Mouse (Mus musculus) kidney, adult 9 months (tissue): ENCODE data around the gene Hsdl2.
"Not testable (repeated sequence)": the region's sequence is repeated elsewhere in the genome, so short reads cannot be mapped to it uniquely, and the experiment has no call there.

Experiments used
- DNase-seq: peaks from one replicate; pipeline ENCODE4 v3.0.0; 2022

Gene Hsdl2

DNA sequence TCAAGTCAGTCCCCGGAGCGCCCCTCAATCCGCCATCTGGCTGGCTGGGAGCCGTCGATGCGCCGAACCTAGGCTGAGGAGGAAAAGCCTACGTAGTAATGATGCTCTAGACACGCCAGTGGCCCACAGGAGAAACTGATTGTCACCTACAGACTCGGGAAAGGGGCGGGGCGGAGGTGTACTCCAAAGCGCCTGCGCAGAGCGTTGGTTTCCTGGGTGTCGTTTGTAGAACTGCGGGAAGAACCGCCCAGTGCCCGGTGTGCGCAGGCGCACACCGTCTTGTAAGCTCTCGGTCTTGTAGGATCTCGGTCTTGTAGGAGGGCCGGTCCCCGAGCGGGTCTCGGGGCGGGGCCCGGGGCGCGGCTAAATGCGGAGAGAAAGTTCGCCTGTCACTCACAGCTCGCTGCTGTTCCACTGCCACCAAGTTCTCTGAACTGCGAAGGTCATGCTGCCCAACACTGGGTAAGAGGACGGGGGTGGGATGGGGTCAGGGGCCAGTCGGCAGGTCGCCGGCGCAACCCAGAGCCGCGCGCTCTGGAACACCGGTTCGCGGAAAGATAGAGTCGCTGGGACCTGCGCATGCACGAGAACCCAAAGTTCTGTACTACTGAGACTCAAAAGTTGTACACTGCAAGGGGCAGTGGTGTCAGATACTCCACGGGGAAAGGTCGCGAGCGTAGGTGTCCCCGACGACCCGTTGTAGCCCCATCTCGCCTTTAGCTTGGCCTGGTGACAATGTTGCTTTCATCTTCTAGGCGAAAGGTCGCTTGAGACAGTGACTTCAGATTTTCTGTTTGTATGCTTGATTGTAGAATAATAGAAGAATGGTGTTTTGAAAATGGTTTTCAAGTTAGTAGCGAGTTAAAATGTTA, at the start of gene Hsdl2:
Gene Hsdl2, plus strand, starts transcription at position 250 of the 872 bp plus-strand sequence.
- peak; percentile 99 for DNase-seq

DNA sequence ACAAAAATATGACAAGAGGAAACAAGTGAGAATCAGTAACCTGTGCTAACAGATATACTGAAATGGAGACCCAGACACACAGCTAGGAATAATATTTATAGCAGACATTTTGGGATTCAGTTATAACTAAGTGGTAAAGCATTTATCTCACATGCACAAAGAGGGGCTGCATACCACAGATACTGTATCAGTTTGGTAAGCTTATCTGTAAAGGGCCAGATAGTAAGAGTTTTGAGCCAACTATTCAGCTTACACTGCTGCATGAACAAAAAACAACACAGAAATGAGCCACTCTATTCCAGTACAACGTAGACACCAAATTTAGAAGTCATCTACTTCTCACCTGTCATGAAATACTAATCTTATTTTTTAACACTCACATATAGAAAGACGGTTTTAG, 48.1 kb upstream of the Hsdl2 start:
- no peak for DNase-seq

GRCm38 (mm10) chr4:59535624-59536023, 45.7 kb upstream of the Hsdl2 start:
- DNase-seq = no peak

GRCm38 (mm10) chr4:59536281-59536680, 45.1 kb upstream of the Hsdl2 start:
- DNase-seq = no peak

GRCm38 (mm10) chr4:59543006-59543405, 38.4 kb upstream of the Hsdl2 start:
- DNase-seq = no peak

DNA sequence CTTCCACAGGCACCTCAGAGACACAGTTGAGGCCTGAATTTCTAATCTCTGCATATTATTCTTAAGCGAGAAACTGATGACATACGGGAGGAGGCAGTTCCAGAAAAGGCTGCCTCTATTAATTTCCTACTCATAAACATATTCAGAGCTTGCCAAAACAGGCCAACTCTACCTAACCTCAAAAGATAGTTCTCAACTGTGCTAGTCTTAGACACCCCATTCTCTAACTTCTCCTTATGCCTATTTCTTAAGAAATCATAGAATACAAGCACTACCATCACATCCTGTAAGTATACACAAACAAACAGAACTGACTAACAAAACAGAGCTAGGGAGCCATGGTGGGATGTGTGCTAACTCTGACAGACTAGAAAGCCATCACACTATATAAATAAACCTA, 36.7 kb upstream of the Hsdl2 start:
- DNase-seq = no peak

- peak; percentile 47 for DNase-seq
These were observed 34.9 kb upstream of the Hsdl2 start for GRCm38 (mm10) chr4:59546285-59547071.

- DNase-seq = peak; percentile 32
These were observed 34.0 kb upstream of the Hsdl2 start for GRCm38 (mm10) chr4:59547136-59547889.

DNA sequence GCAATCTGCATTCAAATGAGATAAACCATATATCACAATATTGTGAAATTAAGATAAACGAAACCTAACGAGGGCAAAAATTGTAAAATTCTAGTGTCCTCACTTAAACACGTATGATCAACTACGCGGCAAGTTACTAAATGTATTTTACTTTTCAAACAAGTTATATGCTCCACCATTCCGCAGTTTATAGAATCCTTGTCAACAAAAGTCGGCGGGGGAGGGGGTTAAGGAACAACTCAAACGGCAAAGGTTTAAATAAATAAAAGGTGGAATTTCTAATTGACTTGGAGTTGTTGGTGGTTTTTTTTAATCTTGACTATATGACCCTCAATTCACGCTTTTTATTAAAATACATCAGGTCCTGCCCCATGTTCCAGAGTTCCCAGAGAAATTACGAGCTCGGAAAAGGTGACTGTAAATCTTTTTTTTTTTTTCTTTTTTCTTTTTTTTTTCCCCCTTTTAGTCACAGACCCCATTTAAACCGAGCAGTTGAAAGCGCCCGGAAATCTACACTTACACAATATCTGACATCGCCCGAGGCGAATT, 33.3 kb upstream of the Hsdl2 start:
- DNase-seq = peak; percentile 27

GRCm38 (mm10) chr4:59548560-59549174, 32.7 kb upstream of the Hsdl2 start:
- DNase-seq = peak; percentile 70

- DNase-seq = peak; percentile 92
These were observed 32.0 kb upstream of the Hsdl2 start, which contains the start of gene Ptbp3 for GRCm38 (mm10) chr4:59549175-59549976. Ptbp3 (minus strand) TSS chr4:59549364.

GRCm38 (mm10) chr4:59549977-59550560, 31.3 kb upstream of the Hsdl2 start:
- no peak for DNase-seq

DNA sequence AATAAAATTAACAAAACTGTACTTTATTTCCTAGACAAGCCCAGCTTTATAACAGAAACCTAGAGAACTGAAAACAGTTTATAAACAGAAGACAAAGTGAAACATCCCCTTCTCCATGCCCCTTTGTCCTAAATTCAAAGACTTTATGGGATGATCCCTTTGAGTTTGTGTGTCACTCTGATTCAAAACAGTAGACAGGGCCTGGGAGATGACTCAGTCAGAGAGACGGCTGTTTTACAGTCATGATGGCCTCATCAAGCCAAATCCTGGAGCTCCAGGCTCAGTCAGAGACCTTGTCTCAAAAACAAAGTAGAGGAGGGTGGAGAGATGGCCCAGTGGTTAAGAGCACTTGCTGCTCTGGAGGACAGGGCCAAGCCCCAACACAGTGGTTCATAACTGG, 29.5 kb upstream of the Hsdl2 start:
- no peak for DNase-seq

DNA sequence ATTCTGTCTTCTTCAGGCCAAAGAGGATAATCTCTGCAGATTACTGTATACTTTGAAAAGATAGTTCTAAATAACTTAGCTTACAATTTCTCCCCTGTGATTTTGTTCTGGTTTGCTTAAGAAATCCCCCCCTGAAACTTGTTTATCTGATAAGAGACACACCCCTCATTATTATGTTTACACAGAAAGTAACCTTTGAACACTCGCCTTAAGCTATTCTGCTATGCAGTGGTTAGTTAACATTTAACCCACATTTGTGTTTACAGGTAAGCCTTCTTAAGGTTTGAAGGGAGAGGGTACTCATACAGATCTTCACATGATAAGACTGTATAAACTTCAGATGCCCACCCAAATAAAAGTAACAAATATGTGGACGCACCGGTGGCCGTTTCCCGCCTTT, 28.5 kb upstream of the Hsdl2 start:
- DNase-seq = peak; percentile 39

DNA sequence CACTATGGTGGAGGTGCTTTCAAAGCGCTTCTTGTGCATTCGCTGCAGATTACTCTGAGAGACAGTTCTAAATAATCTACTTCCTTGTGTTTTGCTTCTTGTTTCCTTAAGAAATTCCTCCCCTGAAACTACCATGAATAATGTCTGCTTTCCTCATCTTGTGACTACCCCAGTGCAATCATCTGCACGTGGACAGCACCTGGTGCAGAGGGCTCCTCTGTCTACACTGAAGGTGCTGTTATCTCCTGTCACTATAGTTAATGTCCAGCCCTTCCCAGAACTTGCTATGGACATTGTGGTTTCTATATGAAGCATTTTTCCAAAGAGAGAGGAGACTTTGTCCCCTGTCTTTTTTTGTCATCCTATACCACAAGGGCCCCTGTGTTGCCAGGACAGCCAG, 27.8 kb upstream of the Hsdl2 start:
- DNase-seq = no peak

- DNase-seq = no peak
These were observed 26.2 kb upstream of the Hsdl2 start for GRCm38 (mm10) chr4:59555177-59555576.

- not testable (repeated sequence) for DNase-seq
These were observed 24.0 kb upstream of the Hsdl2 start for GRCm38 (mm10) chr4:59557343-59557742.

DNA sequence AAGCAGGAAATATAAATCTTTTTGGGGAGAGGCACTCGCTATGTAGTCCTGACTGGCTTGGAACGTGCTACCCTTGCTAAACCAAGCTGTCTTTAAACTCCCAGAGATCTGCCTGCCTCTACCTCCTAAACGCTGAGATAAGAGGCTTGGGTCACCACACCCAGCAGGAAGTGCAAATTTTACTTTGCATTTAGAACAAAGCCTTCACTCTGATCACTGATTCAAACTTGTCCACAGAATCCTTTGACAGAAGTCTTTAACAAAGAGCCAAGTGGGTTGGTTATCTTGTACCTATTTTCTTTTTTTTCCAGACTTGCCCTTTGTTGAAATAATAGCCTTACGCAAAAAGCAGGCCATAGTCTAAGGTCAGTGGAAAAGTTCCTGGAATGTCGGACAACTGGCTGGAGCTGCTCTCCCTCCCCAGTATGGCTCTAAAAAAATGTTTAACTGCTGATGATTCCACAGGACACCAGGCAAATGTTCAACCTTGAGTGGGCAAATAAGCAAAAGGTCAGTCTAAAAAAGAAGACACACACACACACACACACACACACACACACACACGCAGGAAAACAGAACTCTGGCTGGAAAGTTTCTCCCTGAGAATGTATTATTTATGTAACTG, 23.2 kb upstream of the Hsdl2 start:
- peak; percentile 76 for DNase-seq

GRCm38 (mm10) chr4:59560141-59560540, 21.2 kb upstream of the Hsdl2 start:
- DNase-seq = no peak

DNA sequence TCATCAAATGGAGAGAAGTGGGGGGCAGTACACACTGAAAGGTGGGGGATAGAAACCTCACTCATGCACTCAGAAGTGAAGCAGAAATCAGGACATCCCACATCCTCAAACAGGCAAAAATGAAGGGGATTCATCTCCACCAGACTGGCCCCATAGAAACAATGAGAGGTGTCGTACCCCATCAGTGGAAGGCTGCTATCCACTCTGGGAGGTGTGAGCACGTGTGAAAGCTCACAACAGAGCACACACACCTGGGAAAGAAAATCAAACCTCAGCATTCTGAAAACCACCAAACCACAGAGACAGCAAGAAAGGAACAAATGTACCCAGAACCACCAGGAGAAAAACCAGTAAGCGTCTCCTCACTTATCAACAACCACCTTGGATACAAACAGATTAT, 17.2 kb upstream of the Hsdl2 start:
- DNase-seq = no peak
